Mouse (Mus musculus): Measurements from ENCODE around the gene Mtmr2. TPM values are rescaled to one million over a fixed set of nuclear protein-coding genes. Genes with fewer than 3 reads are reported as not detected.

The Mtmr2 gene
- polyA plus RNA-seq, 2 experiments from 2014 or later, result 27.8 to 31.5 TPM

DNA sequence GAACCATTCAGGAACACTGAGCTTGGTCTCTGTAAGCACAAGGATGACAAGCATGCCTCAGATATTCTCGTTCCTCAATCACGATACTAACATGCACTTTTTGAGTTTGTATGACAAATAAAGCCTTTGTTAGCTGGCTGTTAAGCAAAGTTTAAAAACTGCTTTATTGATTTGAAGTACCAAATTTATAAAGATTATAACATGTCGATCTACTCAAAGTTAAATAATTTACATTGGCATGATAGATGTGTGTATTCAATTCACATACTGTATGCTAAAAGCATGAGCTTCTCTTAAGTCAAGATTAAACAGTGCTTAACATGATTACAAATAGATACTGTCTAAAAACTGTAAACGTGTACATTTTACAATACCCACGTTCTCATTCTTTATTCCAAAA is 59.4 kb downstream of the Mtmr2 start:
- ATAC-seq, result no peak

DNA sequence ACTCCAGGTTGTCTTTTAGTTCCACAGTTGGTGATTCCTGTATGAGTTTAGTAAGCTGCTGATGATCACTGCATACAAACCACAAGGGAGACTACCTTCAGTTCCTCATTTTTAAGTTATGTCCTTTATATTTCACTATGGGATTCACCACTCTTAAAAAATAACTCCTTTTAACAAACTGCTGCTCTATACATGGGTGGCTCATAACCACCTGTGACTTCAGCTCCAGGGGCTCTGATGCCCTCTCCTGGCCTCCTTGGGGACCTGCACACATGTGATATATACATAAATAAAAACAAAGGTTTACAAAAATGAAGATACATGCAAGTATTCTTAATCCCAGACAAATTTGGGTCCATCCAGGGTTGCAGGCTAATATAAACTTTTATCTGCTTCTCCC is 61.7 kb downstream of the Mtmr2 start:
- no peak for ATAC-seq

DNA sequence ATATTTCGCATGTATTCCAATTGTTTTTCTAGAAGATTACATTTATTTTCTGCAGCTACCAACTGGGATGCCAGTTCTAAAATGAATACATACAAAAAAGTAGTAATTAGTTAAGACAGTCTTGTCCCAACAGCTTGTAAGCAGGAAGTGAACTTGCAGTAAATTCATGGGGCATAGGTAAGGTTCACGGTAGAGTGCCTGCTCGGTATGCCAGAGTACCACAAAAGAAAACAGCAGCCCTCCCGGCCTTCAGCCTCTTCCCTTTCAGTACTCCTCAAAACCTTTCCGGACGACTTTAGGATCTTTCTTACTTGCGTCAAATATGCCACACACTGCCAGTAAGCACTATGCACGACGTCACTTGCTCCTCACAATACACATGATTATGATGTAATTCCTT is 70.2 kb downstream of the Mtmr2 start:
- ATAC-seq, result no peak

DNA sequence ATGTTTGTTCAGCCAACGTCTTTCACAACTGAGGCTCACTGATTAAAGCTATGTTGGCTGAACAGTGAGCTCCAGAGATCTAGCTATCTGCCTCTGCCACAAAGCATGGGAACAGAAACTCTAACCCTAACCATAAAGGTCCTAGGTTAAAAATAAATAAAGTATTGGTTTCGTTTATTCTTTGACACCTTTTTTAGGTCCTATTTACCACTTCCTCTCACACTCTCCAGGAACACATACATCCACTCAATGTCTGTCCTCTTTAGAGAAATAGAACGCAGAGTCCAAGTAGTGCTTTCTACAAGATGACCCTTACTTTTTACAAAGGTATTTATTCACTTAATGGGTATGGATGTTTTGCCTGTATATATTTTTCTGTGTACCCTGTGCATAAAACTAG is 72.6 kb downstream of the Mtmr2 start:
- peak; percentile 19 for ATAC-seq

DNA sequence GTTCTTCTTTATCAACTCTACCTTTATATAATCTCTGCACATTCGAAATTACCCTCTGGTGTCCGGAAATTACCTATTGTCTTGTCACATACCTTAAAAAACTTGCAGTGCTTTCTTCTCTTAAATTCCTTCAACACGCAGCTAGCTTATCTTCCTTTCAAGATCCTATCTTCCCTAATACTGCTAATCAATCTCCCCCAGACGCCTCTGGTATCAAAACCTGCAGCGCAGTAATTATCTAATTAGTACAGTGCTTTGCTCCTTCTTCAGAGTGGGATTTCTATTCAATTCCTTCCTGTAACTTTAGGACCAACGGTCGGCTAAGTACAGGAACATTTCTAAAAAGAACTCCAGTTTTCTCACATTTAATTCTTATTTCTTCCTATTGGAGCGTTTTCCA is 77.7 kb downstream of the Mtmr2 start:
- no peak for ATAC-seq

DNA sequence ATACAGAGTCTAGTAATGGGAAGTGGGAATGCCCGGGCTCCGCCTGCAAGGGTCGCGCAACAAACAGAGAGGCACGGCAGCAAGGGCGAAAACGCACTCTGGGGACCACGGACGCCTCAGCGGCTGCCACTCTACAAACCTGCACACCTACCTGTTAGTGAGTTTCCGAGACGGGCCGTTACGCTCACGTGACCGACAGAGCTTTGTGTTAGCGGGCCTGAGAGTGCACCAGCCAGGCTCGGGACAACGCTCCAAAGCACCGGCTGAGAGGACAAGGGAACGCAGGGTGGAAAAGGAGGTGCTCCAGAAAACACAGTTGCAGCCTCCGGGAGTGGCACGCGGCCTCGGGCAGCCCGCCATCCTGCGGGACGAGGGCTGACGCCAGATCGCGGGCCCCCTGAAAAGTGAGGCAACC is 78.2 kb downstream of the Mtmr2 start:
- peak; percentile 5 for ATAC-seq

DNA sequence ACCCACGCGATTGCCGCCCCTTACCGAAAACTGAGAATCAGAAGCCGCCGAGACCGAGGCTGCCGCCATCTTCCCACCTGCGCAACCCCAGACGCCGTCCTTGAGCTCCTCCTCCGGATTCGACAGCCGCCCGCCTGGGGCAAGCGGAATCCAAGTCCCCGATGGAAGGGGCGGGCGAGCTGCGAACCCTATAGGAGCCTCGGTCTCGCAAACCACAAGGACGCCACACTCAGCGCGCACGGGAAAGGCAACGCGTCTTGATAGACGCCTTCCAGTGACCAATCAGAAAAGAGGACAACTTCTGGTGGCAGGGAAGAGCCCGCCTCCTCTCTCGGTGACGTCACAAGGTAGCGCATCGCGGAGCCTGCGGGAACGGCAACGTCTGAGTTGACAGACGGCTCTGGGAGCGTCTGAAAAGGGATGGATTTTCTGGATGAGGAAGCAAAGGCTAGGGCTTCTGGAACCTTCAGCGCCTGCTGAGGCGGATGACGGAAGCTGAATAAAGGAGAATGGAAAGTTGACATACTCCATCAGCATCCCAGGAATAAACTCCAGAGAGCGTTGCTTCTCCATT is 78.7 kb downstream of the Mtmr2 start, which contains the start of gene Cep57:
TSS of gene Cep57 (minus strand) at position 276 of the 574 bp plus-strand sequence.
- ATAC-seq, result peak; percentile 73

DNA sequence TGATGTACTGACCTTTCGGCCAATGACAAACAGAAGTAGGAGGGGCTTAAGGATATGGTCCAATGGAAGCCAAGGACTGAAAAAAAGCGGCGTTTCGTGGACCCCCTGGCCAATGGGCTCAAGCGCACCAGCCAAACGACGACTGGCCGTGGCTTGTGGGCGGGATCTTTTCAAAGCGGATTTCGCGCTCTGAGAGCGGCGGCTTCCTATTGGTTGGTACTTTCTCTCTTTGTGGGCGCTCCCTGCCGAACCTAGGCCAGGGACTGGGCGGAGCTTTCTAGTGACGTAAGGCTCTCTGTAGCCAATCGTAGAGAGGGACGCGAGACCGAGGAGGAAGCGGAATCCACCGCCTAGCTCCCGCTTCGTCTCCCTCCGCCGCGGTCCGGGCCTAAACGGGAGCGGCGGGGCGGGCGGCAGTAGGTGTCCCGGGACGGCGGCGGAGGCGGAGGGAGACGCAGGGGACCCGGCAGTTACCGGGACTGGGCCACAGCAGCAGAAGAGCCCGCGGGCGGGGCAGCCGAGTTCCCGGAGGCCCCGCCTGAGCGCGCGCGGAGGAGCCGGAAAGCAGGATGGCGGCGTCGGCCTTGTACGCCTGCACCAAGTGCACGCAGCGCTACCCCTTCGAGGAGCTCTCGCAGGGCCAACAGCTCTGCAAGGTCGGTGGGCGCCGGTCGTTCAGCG is 79.3 kb downstream of the Mtmr2 start, which contains the start of gene Fam76b:
TSS of gene Fam76b (plus strand) at position 311 of the 681 bp plus-strand sequence.
- ATAC-seq, result peak; percentile 74

DNA sequence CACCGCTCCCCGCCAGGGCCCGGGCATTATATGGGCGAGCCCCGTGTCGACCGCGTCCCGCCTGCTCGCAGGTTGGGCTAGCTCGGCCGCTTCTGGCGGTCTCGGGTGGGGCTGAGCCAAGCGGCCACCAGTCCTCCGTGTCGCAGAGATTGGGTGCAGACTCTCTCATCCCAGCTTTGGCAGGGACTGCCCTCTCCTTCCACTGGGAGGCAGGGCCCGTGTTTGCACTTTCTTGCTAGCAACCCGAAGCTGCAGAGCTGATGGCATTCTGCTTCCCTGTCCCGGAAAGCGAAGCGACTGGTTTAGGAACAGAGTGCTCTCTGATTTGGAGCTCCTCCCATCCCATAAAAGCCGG is 79.9 kb downstream of the Mtmr2 start:
- ATAC-seq, result peak; percentile 0

DNA sequence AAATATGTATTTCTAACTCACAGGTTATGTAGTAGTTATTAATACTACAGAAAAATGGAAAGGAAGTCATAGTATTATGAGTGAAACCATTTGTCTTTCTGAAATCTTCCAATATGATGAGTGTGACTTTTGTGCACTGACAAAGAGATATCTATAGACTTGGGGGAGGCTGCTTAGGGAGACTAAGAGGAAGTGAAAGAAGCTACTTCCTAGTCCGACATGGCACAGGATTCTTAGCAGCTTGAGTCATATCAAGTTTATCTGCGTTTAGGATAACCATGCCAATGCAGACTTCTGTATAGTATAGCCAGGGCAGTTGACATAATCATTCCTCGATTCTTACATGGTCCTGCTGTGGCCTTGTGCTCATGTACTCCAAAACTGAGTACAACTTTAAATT is 87.0 kb downstream of the Mtmr2 start:
- no peak for ATAC-seq

DNA sequence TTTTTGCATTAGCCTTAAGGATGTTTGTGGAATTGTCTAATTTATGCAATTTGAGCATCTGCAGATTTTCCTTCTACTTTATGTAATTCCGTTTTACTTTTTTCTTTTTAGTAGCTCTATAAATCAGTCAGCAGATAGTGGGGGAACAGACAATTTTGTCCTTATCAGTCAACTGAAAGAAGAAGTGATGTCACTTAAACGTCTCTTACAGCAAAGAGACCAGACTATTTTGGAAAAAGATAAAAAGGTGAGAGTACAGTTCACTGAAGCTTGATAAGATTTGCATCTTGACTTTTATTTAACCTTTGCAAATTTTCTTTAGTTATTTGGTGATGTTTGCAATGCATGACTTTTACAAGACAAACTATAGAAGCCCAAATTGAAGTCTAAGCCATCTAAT is 88.5 kb downstream of the Mtmr2 start:
- no peak for ATAC-seq

DNA sequence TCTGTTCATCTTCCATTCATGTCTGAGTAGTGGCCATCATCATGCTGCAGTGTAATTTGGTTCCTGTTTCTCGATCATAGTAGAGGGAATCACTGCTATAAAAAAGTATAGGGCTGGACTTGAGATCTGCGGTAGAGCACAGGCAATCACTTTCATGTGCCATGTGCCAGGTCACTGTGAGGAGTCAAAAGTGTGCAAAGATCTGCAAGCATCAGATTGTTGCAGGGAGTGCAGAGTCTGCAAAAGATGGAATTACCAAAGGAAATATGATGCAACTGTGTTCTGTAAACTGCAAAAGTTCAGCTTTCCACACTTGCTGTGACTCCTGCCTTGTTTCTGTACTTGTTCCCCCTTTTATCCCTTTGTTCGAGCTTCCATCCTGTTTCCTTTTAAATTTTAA is 99.4 kb downstream of the Mtmr2 start:
- ATAC-seq, result no peak

DNA sequence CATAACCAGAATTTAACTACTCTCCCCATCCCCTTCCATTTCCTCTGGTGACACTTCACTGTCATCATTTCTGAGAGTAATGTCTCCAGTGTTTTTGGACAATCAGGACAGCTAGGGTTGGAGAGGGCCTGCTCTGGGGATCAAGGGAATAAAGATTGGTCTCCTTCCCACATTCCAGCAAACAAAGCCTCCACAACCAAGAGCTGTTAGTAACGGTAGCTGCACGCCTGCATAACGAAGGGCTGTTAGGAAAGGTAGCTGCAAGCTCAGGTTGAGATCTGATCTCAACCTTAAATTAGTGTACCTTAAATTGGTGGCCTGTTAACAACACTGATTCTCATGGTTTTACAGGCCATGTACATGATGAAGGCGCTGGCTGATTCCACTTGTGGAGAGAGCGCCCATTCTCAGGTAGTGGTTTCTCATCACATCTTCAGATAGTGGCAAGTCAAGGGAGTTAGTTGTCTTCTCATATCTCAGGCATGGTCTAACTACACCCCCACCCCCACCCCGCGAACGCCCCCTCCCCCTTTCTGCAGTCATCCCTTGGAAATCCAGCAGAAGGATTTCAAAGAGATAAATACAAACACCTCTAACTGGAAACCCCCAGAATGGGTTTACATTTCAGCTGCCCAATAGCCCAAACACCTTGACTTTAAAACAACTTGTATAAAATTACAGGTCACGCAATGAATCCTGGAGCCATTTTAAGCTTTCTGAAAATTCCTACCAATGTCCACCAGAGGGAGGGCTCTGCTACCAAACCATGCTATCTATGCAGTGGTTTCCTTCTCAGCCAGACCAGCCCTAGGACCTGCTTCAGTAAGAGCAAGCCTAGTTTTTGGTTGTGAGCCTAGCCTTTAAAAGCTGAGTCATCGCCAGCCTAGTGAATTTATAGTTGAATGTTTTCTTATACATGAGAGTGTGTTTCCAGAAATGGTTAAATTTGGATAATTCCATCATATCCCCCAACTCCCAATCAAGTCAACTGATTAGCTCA is 100.6 kb downstream of the Mtmr2 start:
- peak; percentile 46 for ATAC-seq

DNA sequence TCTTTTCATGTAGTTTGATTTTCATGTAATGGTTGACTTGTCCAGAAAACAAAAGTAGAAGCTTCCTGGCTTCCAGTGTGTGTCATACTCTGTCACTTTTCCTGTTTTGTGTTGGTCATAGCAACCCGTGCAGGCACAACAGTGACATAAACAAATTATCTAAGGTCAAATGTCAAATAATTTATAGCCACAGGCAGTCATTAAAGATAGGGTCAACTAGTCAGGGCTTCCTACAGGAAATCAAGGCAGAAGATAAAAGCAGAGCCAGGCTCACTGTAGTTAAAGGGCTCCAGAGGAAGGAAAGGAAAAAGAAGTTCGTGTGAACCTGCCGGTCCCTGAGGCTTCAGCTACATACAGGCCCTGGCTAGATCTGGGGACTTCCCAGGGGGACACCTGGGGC is 105.7 kb downstream of the Mtmr2 start:
- ATAC-seq, result no peak

Other genes with a start within 250 kb of the Mtmr2 start
- 10 to 100 TPM; 46.8 to 49.3 TPM for gene Cep57, start 78.7 kb downstream of the Mtmr2 start, polyA plus RNA-seq (2017; shearing (Covaris generic))
- 10 to 100 TPM; 13.8 to 17.3 TPM for gene Fam76b, start 79.3 kb downstream of the Mtmr2 start, polyA plus RNA-seq (2017; shearing (Covaris generic))